Mouse (Mus musculus) C2C12 (cell line): ENCODE measurements around the gene Mief1.

Experiments used
- CEBPB ChIP-seq: IDR thresholded peaks from one replicate; pipeline ENCODE4 v1.6.1; 2011; ENCODE audit warnings: low read depth, mild to moderate bottlenecking, control low read depth, moderate library complexity
- CTCF ChIP-seq: IDR thresholded peaks from one replicate; pipeline ENCODE4 v1.5.1; 2011; ENCODE audit not compliant: control insufficient read depth, insufficient read depth, insufficient read length
- MAX ChIP-seq: IDR thresholded peaks from one replicate; pipeline ENCODE4 v1.6.1; 2011; ENCODE audit warnings: mild to moderate bottlenecking, control low read depth
- MYOG ChIP-seq: IDR thresholded peaks from one replicate; pipeline ENCODE4 v1.6.1; 2011; ENCODE audit not compliant: control insufficient read depth, insufficient read length; ENCODE audit errors: extremely low read depth
- USF1 ChIP-seq: IDR thresholded peaks from one replicate; pipeline ENCODE4 v1.6.1; 2011; ENCODE audit warnings: low read depth, mild to moderate bottlenecking, control low read depth, moderate library complexity

DNA sequence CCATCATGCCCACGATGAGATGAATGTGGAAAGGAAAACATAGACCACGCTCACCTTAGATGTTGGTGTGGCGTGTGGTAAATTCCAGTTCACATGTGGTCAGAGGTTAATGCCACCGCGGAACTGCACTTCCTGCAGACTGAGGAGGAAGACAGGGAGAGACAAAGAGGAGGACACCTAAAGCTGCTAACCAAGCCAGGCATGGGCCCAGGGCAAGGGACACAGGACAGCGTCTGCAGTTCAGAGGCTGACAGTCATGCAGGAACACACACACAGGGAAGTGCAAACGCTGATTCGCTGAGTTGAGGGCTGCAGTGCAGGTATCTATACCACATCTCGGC, 17.4 kb upstream of the Mief1 start:
- TF ChIP-seq CTCF = no peak
- TF ChIP-seq USF1 = no peak
- TF ChIP-seq MAX = no peak
- TF ChIP-seq MYOG = no peak
- TF ChIP-seq CEBPB = no peak
